Comparison of ENCODE assay signal across 9 mouse cellular contexts in the genomic region with DNA sequence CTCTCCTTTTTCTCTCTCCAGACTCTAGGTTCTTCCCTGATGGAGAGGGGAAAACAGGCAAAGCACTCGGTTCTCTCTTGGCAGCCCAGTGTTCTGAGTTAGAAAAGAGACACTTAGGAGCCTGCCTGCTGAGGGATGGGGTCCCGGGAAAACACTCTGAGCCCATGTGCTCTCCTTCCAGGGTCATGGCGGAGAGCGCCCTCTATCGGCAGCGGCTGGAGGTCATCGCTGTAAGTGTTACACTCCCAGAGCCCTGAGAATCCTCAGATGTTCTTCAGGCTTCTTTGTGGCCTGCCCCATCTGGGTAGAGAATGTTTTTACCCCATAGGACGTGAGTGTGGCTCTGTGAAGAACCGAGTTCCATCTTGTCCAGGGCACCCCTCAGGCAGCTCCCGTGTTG. TPM values are rescaled to one million over a fixed set of nuclear protein-coding genes. Genes with fewer than 3 reads are reported as not detected.
DNase-seq lines count a peak whose midpoint lies in the region; ATAC-seq and TF ChIP-seq lines count a peak whose summit lies in the region.
"Had no signal": no experiment of that assay in that cellular context is flagged by ENCODE, and none has a peak within 500 bp of the region (broad histone marks: within the 10 kb centered on the region; RNA-seq: fewer than 3 reads in every experiment).

No protein-coding gene starts in this region.

- peak; percentile 71 for DNase-seq in adrenal gland, postnatal 10 days
- DNase-seq in adrenal gland, postnatal 4 days (ENCODE audit: low spot score in 2 of 2) = no peak
- DNase-seq in left cerebral cortex, adult 2 months (ENCODE audit: extremely low spot score in 1 of 2, low spot score in 2 of 2) = no peak
- DNase-seq in left cerebral cortex, adult 11 months (ENCODE audit: low spot score) = no peak
- DNase-seq in adrenal gland, postnatal 36 days = peak; percentile 64 to 72
- DNase-seq in kidney, adult 18-20 months = peak; percentile 77
- no peak for DNase-seq in midbrain, postnatal 0 days (ENCODE audit: low spot score)
- DNase-seq in frontal cortex, adult 2 months (ENCODE audit: extremely low spot score in 1 of 2, low spot score in 1 of 2) = no peak

- H3K4me3 ChIP-seq in left cerebral cortex, adult 2 months = no peak overlapping the region
- H3K4me3 ChIP-seq in midbrain, postnatal 0 days (ENCODE audit: low read depth, low read length) = no peak overlapping the region

- 12% methylated on average over 10 of the region's 10 CpGs for WGBS in midbrain, postnatal 0 days

- ATAC-seq in midbrain, postnatal 0 days (ENCODE audit: low FRiP score) = no peak

- no peaks in the 10 kb centered on the region for H3K36me3 ChIP-seq in midbrain, postnatal 0 days (ENCODE audit: insufficient read depth, low read length)

- no peaks in the 10 kb centered on the region for H3K9me3 ChIP-seq in midbrain, postnatal 0 days (ENCODE audit: low read length)

- TF ChIP-seq CTCF in left cerebral cortex, adult 2 months (IDR thresholded peaks at IDR 0.05) = peak; percentile 58
- peak; percentile 64 for TF ChIP-seq CTCF in midbrain, postnatal 0 days (IDR thresholded peaks at IDR 0.05)

- no peak overlapping the region for H3K9ac ChIP-seq in midbrain, postnatal 0 days (replicated peaks; ENCODE audit: low read length, poor library complexity, severe bottlenecking)

- H3K27ac ChIP-seq in left cerebral cortex, adult 2 months = no peak overlapping the region
- no peak overlapping the region for H3K27ac ChIP-seq in midbrain, postnatal 0 days (ENCODE audit: low read depth, low read length)

- H3K4me1 ChIP-seq in midbrain, postnatal 0 days (ENCODE audit: insufficient read depth, low read length) = no peaks in the 10 kb centered on the region

- H3K4me2 ChIP-seq in midbrain, postnatal 0 days (ENCODE audit: low read depth, low read length, poor library complexity, severe bottlenecking) = no peak overlapping the region

- H3K27me3 ChIP-seq in midbrain, postnatal 0 days (ENCODE audit: insufficient read depth, low read length) = peaks cover 29% of the 10 kb centered on the region; the same call in 1 of the 2 replicates

- intact Hi-C loops in left cerebral cortex, adult 2 months (cut with DNase I) = no loop called here

RNA-seq across cellular contexts. Expression of a gene that starts 2.9 kb away (rescaled TPM):
- total RNA-seq in adrenal gland, postnatal 10 days (2021) = under 1 TPM; 0.57 to 0.70 TPM
- total RNA-seq in adrenal gland, postnatal 4 days (2021) = 1 to 10 TPM; 1.1 to 6.0 TPM
- 1 to 10 TPM; 2.2 to 2.7 TPM for total RNA-seq in left cerebral cortex, adult 2 months (2021)
- total RNA-seq in adrenal gland, postnatal 36 days (2021) = under 1 TPM; 0.43 to 0.46 TPM
- total RNA-seq in midbrain, postnatal 0 days (2014; rRNA removed) = 5.1 and 8.0 TPM in 2 replicates
- polyA plus RNA-seq in midbrain, postnatal 0 days (2015; fragmentation: Nextera tagmentation; extraction: Ambion mirVana) = 4.4 and 4.9 TPM in 2 replicates
- 1.9 and 2.2 TPM in 2 replicates for polyA plus RNA-seq in frontal cortex, adult 2 months (2012; rRNA removed)

RNA-seq across cellular contexts. Expression of a gene that starts 12.2 kb away (rescaled TPM):
- total RNA-seq in adrenal gland, postnatal 10 days (2021) = under 1 TPM in 1 of 2 experiments, not detected in 1; 0.24 TPM
- 1 to 10 TPM in 1 of 2 experiments, under 1 TPM in 1; 0.31 to 1.5 TPM for total RNA-seq in adrenal gland, postnatal 4 days (2021)
- 1 to 10 TPM; 1.0 to 1.3 TPM for total RNA-seq in left cerebral cortex, adult 2 months (2021)
- total RNA-seq in adrenal gland, postnatal 36 days (2021) = not detected
- total RNA-seq in midbrain, postnatal 0 days (2014; rRNA removed) = 0.66 TPM in 1 of 2 replicates, not detected in the other
- 0.43 and 1.5 TPM in 2 replicates for polyA plus RNA-seq in midbrain, postnatal 0 days (2015; fragmentation: Nextera tagmentation; extraction: Ambion mirVana)
- 1.4 and 2.4 TPM in 2 replicates for polyA plus RNA-seq in frontal cortex, adult 2 months (2012; rRNA removed)

RNA-seq across cellular contexts. Expression of a gene that starts 18.2 kb away (rescaled TPM):
- total RNA-seq in adrenal gland, postnatal 10 days (2021) = 1 to 10 TPM; 5.3 to 6.9 TPM
- total RNA-seq in adrenal gland, postnatal 4 days (2021) = 1 to 10 TPM; 2.6 to 3.8 TPM
- total RNA-seq in left cerebral cortex, adult 2 months (2021) = under 1 TPM; 0.23 to 0.41 TPM
- 1 to 10 TPM; 2.0 to 2.2 TPM for total RNA-seq in adrenal gland, postnatal 36 days (2021)
- 0.71 and 1.1 TPM in 2 replicates for total RNA-seq in midbrain, postnatal 0 days (2014; rRNA removed)
- polyA plus RNA-seq in midbrain, postnatal 0 days (2015; fragmentation: Nextera tagmentation; extraction: Ambion mirVana) = 0.21 and 0.29 TPM in 2 replicates
- 0.40 and 0.42 TPM in 2 replicates for polyA plus RNA-seq in frontal cortex, adult 2 months (2012; rRNA removed)

RNA-seq across cellular contexts. Expression of a gene that starts 20.6 kb away (rescaled TPM):
- under 1 TPM in 1 of 2 experiments, not detected in 1; 0.51 TPM for total RNA-seq in adrenal gland, postnatal 10 days (2021)
- not detected for total RNA-seq in adrenal gland, postnatal 4 days (2021)
- not detected for total RNA-seq in left cerebral cortex, adult 2 months (2021)
- total RNA-seq in adrenal gland, postnatal 36 days (2021) = not detected
- 2.3 and 2.7 TPM in 2 replicates for total RNA-seq in midbrain, postnatal 0 days (2014; rRNA removed)
- 1.3 and 2.3 TPM in 2 replicates for polyA plus RNA-seq in midbrain, postnatal 0 days (2015; fragmentation: Nextera tagmentation; extraction: Ambion mirVana)
- polyA plus RNA-seq in frontal cortex, adult 2 months (2012; rRNA removed) = not detected in 2 replicates
- total RNA-seq: gastrocnemius, postnatal 4 days had no signal

RNA-seq across cellular contexts. Expression of a gene that starts 22.9 kb away (rescaled TPM):
- total RNA-seq in adrenal gland, postnatal 10 days (2021) = under 1 TPM; 0.48 to 0.60 TPM
- under 1 TPM; 0.62 to 0.76 TPM for total RNA-seq in adrenal gland, postnatal 4 days (2021)
- total RNA-seq in left cerebral cortex, adult 2 months (2021) = under 1 TPM in 1 of 2 experiments, not detected in 1; 0.41 TPM
- total RNA-seq in adrenal gland, postnatal 36 days (2021) = under 1 TPM; 0.43 to 0.50 TPM
- total RNA-seq in midbrain, postnatal 0 days (2014; rRNA removed) = 1.2 TPM in 1 of 2 replicates, not detected in the other
- 0.58 and 0.69 TPM in 2 replicates for polyA plus RNA-seq in midbrain, postnatal 0 days (2015; fragmentation: Nextera tagmentation; extraction: Ambion mirVana)
- not detected in 2 replicates for polyA plus RNA-seq in frontal cortex, adult 2 months (2012; rRNA removed)

Comparison
In these comparisons a context has a peak if more than half of its experiments do, and no peak if none do; other contexts are left out.
1. DNase-seq: peak in adrenal gland, postnatal 10 days (single experiment), adrenal gland, postnatal 36 days (2 of 2) and kidney, adult 18-20 months (single experiment); none in adrenal gland, postnatal 4 days (0 of 2), left cerebral cortex, adult 2 months (0 of 2), left cerebral cortex, adult 11 months (single experiment), midbrain, postnatal 0 days (single experiment) and frontal cortex, adult 2 months (0 of 2).